Comparison of ENCODE assay signal across 27 mouse cellular contexts in genomic region chr11:46569107-46569506, GRCm38 (mm10). TPM values are rescaled to one million over a fixed set of nuclear protein-coding genes. Genes with fewer than 3 reads are reported as not detected.
DNase-seq lines count a peak whose midpoint lies in the region; ATAC-seq and TF ChIP-seq lines count a peak whose summit lies in the region.
"Had no signal": no experiment of that assay in that cellular context is flagged by ENCODE, and none has a peak within 500 bp of the region (broad histone marks: within the 10 kb centered on the region; RNA-seq: fewer than 3 reads in every experiment).

No protein-coding gene starts in this region.

- no peaks in the 10 kb centered on the region for H3K9me3 ChIP-seq in liver, postnatal 0 days (ENCODE audit: low read length)
- no peaks in the 10 kb centered on the region for H3K9me3 ChIP-seq in liver, embryonic 11.5 days (ENCODE audit: control insufficient read depth, low read length)
- no peaks in the 10 kb centered on the region for H3K9me3 ChIP-seq in CH12.LX (replicated peaks; ENCODE audit: low read length)
- H3K9me3 ChIP-seq: embryonic facial prominence, embryonic 12.5 days; heart, embryonic 13.5 days; hindbrain, embryonic 15.5 days had no signal

- no peaks in the 10 kb centered on the region for H3K79me2 ChIP-seq in CH12.LX (replicated peaks; ENCODE audit: control insufficient read depth, extremely low read depth, insufficient read depth, poor library complexity, severe bottlenecking)

- H3K27me3 ChIP-seq in liver, postnatal 0 days (ENCODE audit: insufficient read depth, low read length): no peaks in the 10 kb centered on the region
- H3K27me3 ChIP-seq in liver, embryonic 11.5 days (replicated peaks; ENCODE audit: control insufficient read depth, insufficient read depth, low read length): no peaks in the 10 kb centered on the region
- no peaks in the 10 kb centered on the region for H3K27me3 ChIP-seq in CH12.LX (replicated peaks)
- H3K27me3 ChIP-seq: embryonic facial prominence, embryonic 12.5 days; heart, embryonic 13.5 days; hindbrain, embryonic 15.5 days had no signal

- 0 out of 2 replicates have a peak, but pooled peaks have one; percentile 9 for TF ChIP-seq CTCF in liver, postnatal 0 days (IDR thresholded peaks at IDR 0.05; ENCODE audit: low read depth)
- TF ChIP-seq CTCF in CH12.LX (conservative IDR thresholded peaks at IDR 0.05 in 1 of 2, IDR thresholded peaks at IDR 0.05 in 1 of 2; ENCODE audit: low read depth in 2 of 2, low read length in 2 of 2): peak in 1 of 2 experiments; percentile 65; a peak in 2 of 4 replicates

- in situ Hi-C loops in CH12.LX (cut with MboI; ENCODE audit: low pct_ligation_motif_present, low pct_unique_long_range_greater_than_20kb, low sequenced_read_pairs): no loop called here

- WGBS in liver, postnatal 0 days (ENCODE audit: insufficient replicate concordance): 65% methylated on average over 1 of the region's 1 CpGs
- 83% methylated on average over 1 of the region's 1 CpGs for WGBS in liver, embryonic 11.5 days

- no peak overlapping the region for H3K27ac ChIP-seq in liver, postnatal 0 days (ENCODE audit: low read depth)
- no peak overlapping the region for H3K27ac ChIP-seq in liver, embryonic 11.5 days (ENCODE audit: low read depth, low read length)
- no peak overlapping the region for H3K27ac ChIP-seq in CH12.LX (ENCODE audit: insufficient read depth, low read depth)
- H3K27ac ChIP-seq: embryonic facial prominence, embryonic 12.5 days; heart, embryonic 13.5 days; hindbrain, embryonic 15.5 days had no signal

- no peak for TF ChIP-seq EP300 in liver, postnatal 0 days (IDR thresholded peaks at IDR 0.05; ENCODE audit: low read depth)
- no peak for TF ChIP-seq EP300 in CH12.LX (IDR thresholded peaks at IDR 0.05; ENCODE audit: low read length)

- dilution Hi-C loops in CH12.LX (cut with MboI; ENCODE audit: extremely low pct_ligation_motif_present, extremely low pct_unique_long_range_greater_than_20kb, low sequenced_read_pairs): no loop called here

- no peak for ATAC-seq in liver, postnatal 0 days
- ATAC-seq in liver, embryonic 11.5 days (replicated peaks; ENCODE audit: low FRiP score): no peak
- ATAC-seq: forebrain, embryonic 16.5 days; intestine, embryonic 16.5 days had no signal

- no peaks in the 10 kb centered on the region for H3K4me1 ChIP-seq in liver, postnatal 0 days (ENCODE audit: insufficient read depth)
- H3K4me1 ChIP-seq in liver, embryonic 11.5 days (replicated peaks; ENCODE audit: control insufficient read depth, insufficient read depth, low read length): no peaks in the 10 kb centered on the region
- peaks cover 0 to 10% of the 10 kb centered on the region in 2 experiments; a peak in 1 of 4 replicates for H3K4me1 ChIP-seq in CH12.LX (ENCODE audit: control insufficient read depth in 1 of 2, insufficient read depth in 2 of 2)
- H3K4me1 ChIP-seq: embryonic facial prominence, embryonic 12.5 days; hindbrain, embryonic 15.5 days had no signal

- no peaks in the 10 kb centered on the region for H3K36me3 ChIP-seq in liver, postnatal 0 days (replicated peaks; ENCODE audit: insufficient read depth, low read length)
- H3K36me3 ChIP-seq in liver, embryonic 11.5 days (ENCODE audit: control insufficient read depth, insufficient read depth, low read length): no peaks in the 10 kb centered on the region
- H3K36me3 ChIP-seq in CH12.LX (replicated peaks in 1 of 2; ENCODE audit: control insufficient read depth in 1 of 2, insufficient read depth in 1 of 2, low read length in 1 of 2): no peaks in the 10 kb centered on the region
- H3K36me3 ChIP-seq: embryonic facial prominence, embryonic 12.5 days; heart, embryonic 13.5 days; hindbrain, embryonic 15.5 days had no signal

- DNase-seq in heart, adult 11 months: peak; percentile 6
- no peak for DNase-seq in heart, adult 9 months (ENCODE audit: low spot score in 2 of 2)
- no peak for DNase-seq in liver, postnatal 0 days
- DNase-seq in liver, embryonic 11.5 days (ENCODE audit: low spot score): no peak
- peak; percentile 24 for DNase-seq in CH12.LX (ENCODE audit: extremely low read depth)
- peak; percentile 27 for DNase-seq in ZHBTc4 (ENCODE audit: low read depth, low spot score)
- no peak for DNase-seq in cerebellum, adult 9-11 months
- DNase-seq in right cerebral cortex, postnatal 25 days: no peak
- DNase-seq: adrenal gland, postnatal 14 days; cerebellum, adult 18-20 months; cerebellum, postnatal 10 days; gastrocnemius, postnatal 14 days; heart, postnatal 36 days had no signal

- TF ChIP-seq POLR2A in CH12.LX (IDR thresholded peaks at IDR 0.05; ENCODE audit: low read depth, low read length): no peak

- no peak overlapping the region for H3K4me2 ChIP-seq in liver, postnatal 0 days (ENCODE audit: low read depth, low read length)
- H3K4me2 ChIP-seq in liver, embryonic 11.5 days: no peak overlapping the region
- no peak overlapping the region for H3K4me2 ChIP-seq in CH12.LX (ENCODE audit: insufficient read depth, low read depth, poor library complexity, severe bottlenecking)
- H3K4me2 ChIP-seq: embryonic facial prominence, embryonic 12.5 days; heart, embryonic 13.5 days; hindbrain, embryonic 15.5 days had no signal

- peak; percentile 46 for TF ChIP-seq RAD21 in CH12.LX (IDR thresholded peaks at IDR 0.05; ENCODE audit: low read depth, low read length)

- no peak overlapping the region for H3K4me3 ChIP-seq in liver, postnatal 0 days (ENCODE audit: low read depth, low read length)
- H3K4me3 ChIP-seq in liver, embryonic 11.5 days (ENCODE audit: low read depth, low read length): no peak overlapping the region
- no peak overlapping the region for H3K4me3 ChIP-seq in CH12.LX (replicated peaks in 1 of 3; ENCODE audit: low read depth in 2 of 3, low read length in 2 of 3, poor library complexity in 1 of 3)
- H3K4me3 ChIP-seq: embryonic facial prominence, embryonic 12.5 days; heart, embryonic 13.5 days; hindbrain, embryonic 15.5 days had no signal

- H3K9ac ChIP-seq in liver, postnatal 0 days (replicated peaks): no peak overlapping the region
- no peak overlapping the region for H3K9ac ChIP-seq in liver, embryonic 11.5 days (ENCODE audit: low read depth, low read length)
- H3K9ac ChIP-seq in CH12.LX (ENCODE audit: insufficient read depth, low read depth): no peak overlapping the region
- H3K9ac ChIP-seq: embryonic facial prominence, embryonic 12.5 days; heart, embryonic 13.5 days; hindbrain, embryonic 15.5 days had no signal

TF ChIP-seq in CH12.LX, 34 proteins besides CTCF, POLR2A, EP300 and RAD21:
- TF ChIP-seq SMC3 (IDR thresholded peaks at IDR 0.05; ENCODE audit: low read depth, low read length) (peak; percentile 49), E2F4 (IDR thresholded peaks at IDR 0.05; ENCODE audit: insufficient replicate concordance, low read depth, low read length) (no peak)

RNA-seq across cellular contexts. Expression of gene BC053393, which starts 2.2 kb away (rescaled TPM):
- not detected in 2 replicates for polyA plus RNA-seq in liver, postnatal 0 days (2015; fragmentation: Nextera tagmentation; extraction: Ambion mirVana)
- not detected in 2 replicates for polyA plus RNA-seq in liver, embryonic 11.5 days (2014; fragmentation: Nextera tagmentation; extraction: Ambion mirVana)
- total RNA-seq in CH12.LX (2012; rRNA removed) (not detected in 2 replicates), CH12.LX (2014; rRNA removed) (not detected in 2 replicates)
- polyA plus RNA-seq in CH12.LX (2012; ENCODE audit: insufficient read length, low read depth): not detected in 2 replicates
- total RNA-seq: adrenal gland, adult 18-20 months; adrenal gland, postnatal 14 days; common myeloid progenitor, adult 5-6 weeks; gastrocnemius, adult 18-20 months; gastrocnemius, postnatal 14 days; heart, postnatal 36 days had no signal
- polyA plus RNA-seq: embryonic facial prominence, embryonic 12.5 days; forebrain, embryonic 11.5 days; forebrain, embryonic 16.5 days; gonadal fat pad, adult 2 months; hindbrain, embryonic 11.5 days; hindbrain, embryonic 15.5 days; intestine, embryonic 16.5 days had no signal

RNA-seq across cellular contexts. Expression of gene Gm12169, which starts 45.1 kb away (rescaled TPM):
- polyA plus RNA-seq in liver, postnatal 0 days (2015; fragmentation: Nextera tagmentation; extraction: Ambion mirVana): not detected in 2 replicates
- polyA plus RNA-seq in liver, embryonic 11.5 days (2014; fragmentation: Nextera tagmentation; extraction: Ambion mirVana): not detected in 2 replicates
- total RNA-seq in CH12.LX (2012; rRNA removed) (not detected in 2 replicates), CH12.LX (2014; rRNA removed) (not detected in 2 replicates)
- polyA plus RNA-seq in CH12.LX (2012; ENCODE audit: insufficient read length, low read depth): not detected in 2 replicates
- total RNA-seq: adrenal gland, adult 18-20 months; adrenal gland, postnatal 14 days; common myeloid progenitor, adult 5-6 weeks; gastrocnemius, adult 18-20 months; gastrocnemius, postnatal 14 days; heart, adult 8-10 months; heart, postnatal 36 days had no signal
- polyA plus RNA-seq: embryonic facial prominence, embryonic 12.5 days; forebrain, embryonic 11.5 days; forebrain, embryonic 16.5 days; frontal cortex, adult 2 months; gonadal fat pad, adult 2 months; heart, embryonic 13.5 days; heart, postnatal 0 days; hindbrain, embryonic 11.5 days; hindbrain, embryonic 15.5 days; intestine, embryonic 16.5 days had no signal

RNA-seq across cellular contexts. Expression of gene Dppa1, which starts 60.0 kb away (rescaled TPM):
- not detected in 2 replicates for polyA plus RNA-seq in liver, postnatal 0 days (2015; fragmentation: Nextera tagmentation; extraction: Ambion mirVana)
- polyA plus RNA-seq in liver, embryonic 11.5 days (2014; fragmentation: Nextera tagmentation; extraction: Ambion mirVana): not detected in 2 replicates
- total RNA-seq in CH12.LX (2012; rRNA removed) (not detected in 2 replicates), CH12.LX (2014; rRNA removed) (not detected in 2 replicates)
- not detected in 2 replicates for polyA plus RNA-seq in CH12.LX (2012; ENCODE audit: insufficient read length, low read depth)
- total RNA-seq: adrenal gland, adult 18-20 months; adrenal gland, postnatal 14 days; common myeloid progenitor, adult 5-6 weeks; gastrocnemius, adult 18-20 months; gastrocnemius, postnatal 14 days; heart, adult 8-10 months; heart, postnatal 36 days had no signal
- polyA plus RNA-seq: embryonic facial prominence, embryonic 12.5 days; forebrain, embryonic 11.5 days; forebrain, embryonic 16.5 days; frontal cortex, adult 2 months; gonadal fat pad, adult 2 months; heart, embryonic 13.5 days; heart, postnatal 0 days; hindbrain, embryonic 11.5 days; hindbrain, embryonic 15.5 days; intestine, embryonic 16.5 days had no signal

Comparison
In these comparisons a context has a peak if more than half of its experiments do, and no peak if none do; other contexts are left out.
1. DNase-seq: peak in heart, adult 11 months (single experiment), CH12.LX (single experiment) and ZHBTc4 (single experiment); none in heart, adult 9 months (0 of 2), liver, postnatal 0 days (single experiment), liver, embryonic 11.5 days (single experiment), cerebellum, adult 9-11 months (single experiment) and right cerebral cortex, postnatal 25 days (single experiment).